In genomic region chr5:118144327-118144726, GRCm38 (mm10) we compare ENCODE assay signal across 23 mouse cellular contexts. TPM values are rescaled to one million over a fixed set of nuclear protein-coding genes. Genes with fewer than 3 reads are reported as not detected.
A peak's percentile ranks its signal among the peaks of the same experiment; 100 is the strongest.
DNase-seq lines count a peak whose midpoint lies in the region; ATAC-seq and TF ChIP-seq lines count a peak whose summit lies in the region.
"Had no signal": no experiment of that assay in that cellular context is flagged by ENCODE, and none has a peak within 500 bp of the region (broad histone marks: within the 10 kb centered on the region; RNA-seq: fewer than 3 reads in every experiment).

No protein-coding gene starts in this region.

- intact Hi-C loops in gastrocnemius, adult 2 months (cut with DNase I) = no loop called here
- intact Hi-C loops in gastrocnemius, postnatal 14 days (cut with DNase I; ENCODE audit: low total_unique reads) = no loop called here

- TF ChIP-seq CTCF in gastrocnemius, adult 2 months (IDR thresholded peaks at IDR 0.05) = no peak
- TF ChIP-seq CTCF in hindbrain, postnatal 0 days (IDR thresholded peaks at IDR 0.05; ENCODE audit: low read depth) = no peak
- no peak for TF ChIP-seq CTCF in kidney, postnatal 0 days (IDR thresholded peaks at IDR 0.05; ENCODE audit: low read depth)

- no peaks in the 10 kb centered on the region for H3K27me3 ChIP-seq in hindbrain, postnatal 0 days (ENCODE audit: insufficient read depth, low read length)
- H3K27me3 ChIP-seq in hindbrain, embryonic 10.5 days (ENCODE audit: insufficient read depth, poor library complexity, severe bottlenecking) = no peaks in the 10 kb centered on the region
- H3K27me3 ChIP-seq in kidney, postnatal 0 days (ENCODE audit: insufficient read depth, low read length) = no peaks in the 10 kb centered on the region
- no peaks in the 10 kb centered on the region for H3K27me3 ChIP-seq in stomach, embryonic 16.5 days (ENCODE audit: control insufficient read depth, insufficient read depth, low read length)
- H3K27me3 ChIP-seq: embryonic facial prominence, embryonic 13.5 days; forebrain, embryonic 12.5 days; limb, embryonic 13.5 days; liver, embryonic 12.5 days; midbrain, embryonic 13.5 days had no signal

- peak overlapping the region; percentile 33 for H3K4me3 ChIP-seq in gastrocnemius, adult 2 months
- H3K4me3 ChIP-seq in hindbrain, postnatal 0 days (ENCODE audit: low read length) = no peak overlapping the region
- no peak overlapping the region for H3K4me3 ChIP-seq in hindbrain, embryonic 10.5 days
- no peak overlapping the region for H3K4me3 ChIP-seq in kidney, postnatal 0 days (replicated peaks; ENCODE audit: low read depth, low read length)
- H3K4me3 ChIP-seq in stomach, embryonic 16.5 days (replicated peaks; ENCODE audit: low read length) = no peak overlapping the region
- H3K4me3 ChIP-seq: embryonic facial prominence, embryonic 13.5 days; erythroblast, embryonic 14.5 days; forebrain, embryonic 12.5 days; limb, embryonic 13.5 days; liver, embryonic 12.5 days; midbrain, embryonic 13.5 days had no signal

- no peak overlapping the region for H3K4me2 ChIP-seq in hindbrain, postnatal 0 days (ENCODE audit: low read depth, low read length)
- no peak overlapping the region for H3K4me2 ChIP-seq in kidney, postnatal 0 days (ENCODE audit: low read length)
- no peak overlapping the region for H3K4me2 ChIP-seq in stomach, embryonic 16.5 days (ENCODE audit: low read depth, low read length)
- H3K4me2 ChIP-seq: embryonic facial prominence, embryonic 13.5 days; forebrain, embryonic 12.5 days; limb, embryonic 13.5 days; liver, embryonic 12.5 days; midbrain, embryonic 13.5 days had no signal

- DNase-seq in gastrocnemius, adult 2 months = no peak
- DNase-seq in gastrocnemius, postnatal 14 days = no peak
- no peak for DNase-seq in hindbrain, postnatal 0 days (ENCODE audit: low spot score)
- no peak for DNase-seq in hindbrain, embryonic 10.5 days (ENCODE audit: low spot score)
- DNase-seq in kidney, postnatal 0 days (ENCODE audit: low spot score) = no peak
- DNase-seq in kidney, adult 9 months = no peak
- no peak for DNase-seq in urinary bladder, adult 2 months (ENCODE audit: low spot score)
- DNase-seq: cerebellum, adult 8-10 months; cerebellum, postnatal 36 days; embryo, embryonic 11 days; lung, adult 2 months; right cerebral cortex, postnatal 14 days; thymus, postnatal 4 days had no signal

- no peak overlapping the region for H3K9ac ChIP-seq in hindbrain, postnatal 0 days (replicated peaks; ENCODE audit: low read length)
- H3K9ac ChIP-seq in kidney, postnatal 0 days (ENCODE audit: low read depth, low read length) = peak overlapping the region; percentile 40; the same call in 1 of the 2 replicates
- no peak overlapping the region for H3K9ac ChIP-seq in stomach, embryonic 16.5 days (ENCODE audit: low read length)
- H3K9ac ChIP-seq: embryonic facial prominence, embryonic 13.5 days; forebrain, embryonic 12.5 days; limb, embryonic 13.5 days; liver, embryonic 12.5 days; midbrain, embryonic 13.5 days had no signal

- WGBS in hindbrain, postnatal 0 days = 91% methylated on average over 4 of the region's 4 CpGs
- 93% methylated on average over 4 of the region's 4 CpGs for WGBS in hindbrain, embryonic 10.5 days
- WGBS in kidney, postnatal 0 days = 77% methylated on average over 4 of the region's 4 CpGs
- 74% methylated on average over 4 of the region's 4 CpGs for WGBS in stomach, embryonic 16.5 days

- peak overlapping the region; percentile 84 for H3K27ac ChIP-seq in gastrocnemius, adult 2 months
- H3K27ac ChIP-seq in hindbrain, postnatal 0 days = peak overlapping the region; percentile 8; the same call in 1 of the 2 replicates
- H3K27ac ChIP-seq in hindbrain, embryonic 10.5 days = no peak overlapping the region
- H3K27ac ChIP-seq in kidney, postnatal 0 days = peak overlapping the region; percentile 64
- no peak overlapping the region for H3K27ac ChIP-seq in stomach, embryonic 16.5 days (ENCODE audit: low read length)
- H3K27ac ChIP-seq: embryonic facial prominence, embryonic 13.5 days; forebrain, embryonic 12.5 days; limb, embryonic 13.5 days; liver, embryonic 12.5 days; midbrain, embryonic 13.5 days had no signal

- peaks cover 21% of the 10 kb centered on the region for H3K36me3 ChIP-seq in hindbrain, postnatal 0 days (ENCODE audit: insufficient read depth, low read length)
- peaks cover 54% of the 10 kb centered on the region for H3K36me3 ChIP-seq in hindbrain, embryonic 10.5 days
- peaks cover 17% of the 10 kb centered on the region; the same call in 1 of the 2 replicates for H3K36me3 ChIP-seq in kidney, postnatal 0 days (ENCODE audit: insufficient read depth, low read length)
- peaks cover 7% of the 10 kb centered on the region; the same call in 1 of the 2 replicates for H3K36me3 ChIP-seq in stomach, embryonic 16.5 days (ENCODE audit: control insufficient read depth, insufficient read depth, low read length)

- no peak for ATAC-seq in hindbrain, postnatal 0 days
- ATAC-seq in kidney, postnatal 0 days (replicated peaks; ENCODE audit: low FRiP score, low read depth) = no peak
- peak; percentile 52; the same call in 1 of the 2 replicates for ATAC-seq in stomach, embryonic 16.5 days (ENCODE audit: insufficient read depth, low FRiP score)
- ATAC-seq: liver, embryonic 12.5 days; midbrain, embryonic 13.5 days had no signal

- H3K9me3 ChIP-seq in hindbrain, postnatal 0 days (ENCODE audit: low read length) = no peaks in the 10 kb centered on the region
- no peaks in the 10 kb centered on the region for H3K9me3 ChIP-seq in hindbrain, embryonic 10.5 days
- no peaks in the 10 kb centered on the region for H3K9me3 ChIP-seq in kidney, postnatal 0 days (replicated peaks; ENCODE audit: low read length)
- no peaks in the 10 kb centered on the region for H3K9me3 ChIP-seq in stomach, embryonic 16.5 days (replicated peaks; ENCODE audit: control insufficient read depth, low read length)
- H3K9me3 ChIP-seq: embryonic facial prominence, embryonic 13.5 days; forebrain, embryonic 12.5 days; limb, embryonic 13.5 days; liver, embryonic 12.5 days; midbrain, embryonic 13.5 days had no signal

- peaks cover 15% of the 10 kb centered on the region; the same call in 1 of the 2 replicates for H3K4me1 ChIP-seq in hindbrain, postnatal 0 days (ENCODE audit: insufficient read depth, low read length)
- H3K4me1 ChIP-seq in hindbrain, embryonic 10.5 days (replicated peaks) = peaks cover 3% of the 10 kb centered on the region
- H3K4me1 ChIP-seq in kidney, postnatal 0 days (replicated peaks; ENCODE audit: insufficient read depth, low read length) = no peaks in the 10 kb centered on the region
- peaks cover 15% of the 10 kb centered on the region for H3K4me1 ChIP-seq in stomach, embryonic 16.5 days (ENCODE audit: control insufficient read depth, insufficient read depth, low read length)

RNA-seq across cellular contexts. Expression of gene Fbxw8, which starts 10.9 kb away (rescaled TPM):
- 10 to 100 TPM; 20.8 to 24.2 TPM for total RNA-seq in gastrocnemius, adult 2 months (2021)
- 10 to 100 TPM; 24.0 to 27.1 TPM for total RNA-seq in gastrocnemius, postnatal 14 days (2021)
- total RNA-seq in hindbrain, postnatal 0 days (2014; rRNA removed) = 57.5 and 58.0 TPM in 2 replicates
- 18.0 and 18.2 TPM in 2 replicates for polyA plus RNA-seq in hindbrain, postnatal 0 days (2015; fragmentation: Nextera tagmentation; extraction: Ambion mirVana)
- polyA plus RNA-seq in hindbrain, embryonic 10.5 days (2016; fragmentation: Nextera tagmentation; extraction: Ambion mirVana) = 35.0 and 36.8 TPM in 2 replicates
- polyA plus RNA-seq in kidney, postnatal 0 days (2015; fragmentation: Nextera tagmentation; extraction: Ambion mirVana) = 23.9 and 24.7 TPM in 2 replicates
- polyA plus RNA-seq in stomach, embryonic 16.5 days (2015; fragmentation: Nextera tagmentation; extraction: Ambion mirVana) = 16.5 and 18.3 TPM in 2 replicates
- polyA plus RNA-seq in urinary bladder, adult 2 months (2012; rRNA removed) = 30.9 and 32.3 TPM in 2 replicates

RNA-seq across cellular contexts. Expression of gene Hrk, which starts 20.1 kb away (rescaled TPM):
- under 1 TPM; 0.08 to 0.15 TPM for total RNA-seq in gastrocnemius, adult 2 months (2021)
- under 1 TPM; 0.09 to 0.25 TPM for total RNA-seq in gastrocnemius, postnatal 14 days (2021)
- total RNA-seq in hindbrain, postnatal 0 days (2014; rRNA removed) = 14.0 TPM in 2 replicates
- 4.3 and 4.6 TPM in 2 replicates for polyA plus RNA-seq in hindbrain, postnatal 0 days (2015; fragmentation: Nextera tagmentation; extraction: Ambion mirVana)
- 0.25 and 0.37 TPM in 2 replicates for polyA plus RNA-seq in hindbrain, embryonic 10.5 days (2016; fragmentation: Nextera tagmentation; extraction: Ambion mirVana)
- polyA plus RNA-seq in kidney, postnatal 0 days (2015; fragmentation: Nextera tagmentation; extraction: Ambion mirVana) = 0.03 TPM in 1 of 2 replicates, not detected in the other
- 0.44 and 0.52 TPM in 2 replicates for polyA plus RNA-seq in stomach, embryonic 16.5 days (2015; fragmentation: Nextera tagmentation; extraction: Ambion mirVana)
- 0.01 TPM in 2 replicates for polyA plus RNA-seq in urinary bladder, adult 2 months (2012; rRNA removed)
- total RNA-seq: hematopoietic stem cell, adult 5-6 weeks; megakaryocyte, adult 5-6 weeks; monocyte, adult 5-6 weeks had no signal
- polyA plus RNA-seq: erythroblast, embryonic 14.5 days; lung, adult 2 months had no signal

Comparison
In these comparisons a context has a peak if more than half of its experiments do, and no peak if none do; other contexts are left out.
1. H3K27ac ChIP-seq: peak in gastrocnemius, adult 2 months (single experiment), hindbrain, postnatal 0 days (single experiment) and kidney, postnatal 0 days (single experiment); none in hindbrain, embryonic 10.5 days (single experiment) and stomach, embryonic 16.5 days (single experiment).